Mouse (Mus musculus): ENCODE measurements around the gene Tmem181a.
"Not testable (repeated sequence)": the region's sequence is repeated elsewhere in the genome, so short reads cannot be mapped to it uniquely, and the experiment has no call there.

DNA sequence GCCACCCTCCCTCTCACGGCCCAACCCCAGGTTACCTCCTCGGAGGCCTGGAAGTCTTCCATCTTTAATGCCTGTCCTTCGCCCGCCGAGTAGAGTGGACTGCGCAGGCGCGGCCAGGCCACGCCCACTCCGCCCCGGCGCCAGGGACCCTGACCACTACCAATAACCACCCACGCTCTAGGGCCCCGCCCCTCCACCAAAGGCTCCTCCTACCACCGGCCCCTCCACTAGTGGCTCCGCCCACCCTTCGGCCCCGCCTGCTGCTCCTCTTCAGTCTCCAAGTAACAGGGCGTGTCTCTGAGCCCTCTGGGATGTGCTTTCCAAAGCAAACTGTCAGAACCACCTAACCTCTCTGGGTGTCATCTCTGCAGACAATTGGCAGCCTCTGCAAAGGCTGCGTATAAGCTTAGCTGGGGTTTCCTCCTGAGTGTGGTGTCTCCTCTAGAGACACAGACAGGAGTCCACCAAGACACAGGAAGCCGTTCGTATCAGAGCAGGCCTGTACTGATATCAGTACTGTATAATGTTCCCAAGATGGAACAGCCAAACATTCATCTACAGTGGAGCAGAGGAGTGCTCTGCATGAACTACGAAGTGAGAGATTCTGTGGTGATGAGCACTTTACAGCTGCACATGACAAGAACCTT, 60.8 kb downstream of the Tmem181a start, which contains the start of gene Dynlt1a:
- not testable (repeated sequence) for TF ChIP-seq POLR2A (IDR thresholded peaks at IDR 0.05; ENCODE audit: borderline replicate concordance, extremely low read depth, insufficient read depth, insufficient read length, poor library complexity, severe bottlenecking); CTCF (IDR thresholded peaks at IDR 0.05; ENCODE audit: borderline replicate concordance, extremely low read depth, insufficient read depth, insufficient read length)
